Mouse (Mus musculus) adrenal gland, adult 2 months (tissue): ENCODE data around the gene Nkx1-1. TPM values are rescaled to one million over a fixed set of nuclear protein-coding genes. Genes with fewer than 3 reads are reported as not detected.

Experiments
- DNase-seq: peaks from one replicate; pipeline ENCODE4 v3.0.0; 2021
- polyA plus RNA-seq: library from polyadenylated mRNA; depleted of rRNA; stranded (reverse); fragments of >200 nt; gene quantifications from 2 replicates; pipeline ENCODE4 v1.2.3, GENCODE M21; 2012; rRNA removed
- total RNA-seq, 2 experiments: library from RNA; stranded (reverse); gene quantifications; 2 replicates each; pipeline ENCODE4 v1.2.3; 2021

Nkx1-1 gene
- total and polyA plus RNA-seq, 3 experiments = not detected

DNA sequence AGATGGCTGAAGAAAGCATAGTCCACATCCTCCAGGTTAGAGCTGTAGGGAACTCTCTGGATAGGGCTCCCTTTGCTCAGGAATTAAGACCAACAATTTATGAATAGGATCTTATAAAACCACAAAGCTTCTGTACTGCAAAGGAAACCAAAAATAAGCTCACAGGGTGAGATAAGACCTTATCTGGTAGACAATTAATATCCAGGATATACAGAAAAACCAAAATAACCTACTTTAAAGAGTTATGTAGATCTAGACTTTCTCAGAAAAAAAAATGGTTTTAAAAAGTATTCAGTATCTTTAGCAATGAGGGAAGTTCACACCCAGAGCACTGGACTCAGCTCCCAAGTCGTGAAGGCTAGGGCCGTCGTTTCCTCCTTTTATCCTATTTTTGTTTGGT is 13.5 kb downstream of the Nkx1-1 start:
- no peak for DNase-seq

DNA sequence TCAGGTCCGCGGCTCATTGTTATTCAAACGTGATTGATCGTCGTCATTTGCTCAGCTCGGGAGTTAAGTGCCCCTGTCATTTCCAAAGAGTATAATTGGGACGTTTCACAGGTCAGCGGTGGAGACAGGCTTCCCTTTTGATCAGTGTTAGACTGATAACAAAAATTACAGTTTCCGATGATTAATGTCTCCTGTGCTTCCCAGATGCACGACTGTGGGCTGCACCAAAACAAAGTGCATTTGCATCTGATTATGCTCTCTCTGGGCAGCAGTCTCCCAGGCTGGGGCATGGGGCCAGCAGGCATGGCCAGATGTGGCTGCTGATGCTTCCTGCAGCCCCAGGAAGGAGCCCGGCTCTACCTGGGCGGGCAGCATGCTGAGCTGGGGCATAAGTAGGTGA is 33.0 kb downstream of the Nkx1-1 start:
- no peak for DNase-seq

DNA sequence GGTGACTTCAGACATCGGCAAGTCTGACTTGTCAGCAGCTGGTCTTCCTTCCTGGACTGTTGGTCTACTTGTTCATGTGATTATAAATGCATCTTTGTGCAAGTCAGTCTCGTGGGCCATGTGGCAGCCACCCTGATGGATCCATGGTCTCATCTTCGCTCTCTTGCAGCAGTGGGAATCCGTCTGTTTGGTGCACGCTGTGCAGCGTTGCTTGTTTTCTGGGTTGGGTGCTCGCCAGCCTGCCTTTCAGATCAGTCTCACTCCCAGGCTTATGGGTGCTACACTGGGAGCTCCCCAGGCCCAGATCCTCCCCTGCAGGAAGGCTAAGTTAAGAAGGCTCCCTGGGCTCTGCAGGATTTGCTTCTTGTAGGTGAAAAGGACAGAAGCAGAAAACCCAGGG is 36.9 kb downstream of the Nkx1-1 start:
- no peak for DNase-seq

DNA sequence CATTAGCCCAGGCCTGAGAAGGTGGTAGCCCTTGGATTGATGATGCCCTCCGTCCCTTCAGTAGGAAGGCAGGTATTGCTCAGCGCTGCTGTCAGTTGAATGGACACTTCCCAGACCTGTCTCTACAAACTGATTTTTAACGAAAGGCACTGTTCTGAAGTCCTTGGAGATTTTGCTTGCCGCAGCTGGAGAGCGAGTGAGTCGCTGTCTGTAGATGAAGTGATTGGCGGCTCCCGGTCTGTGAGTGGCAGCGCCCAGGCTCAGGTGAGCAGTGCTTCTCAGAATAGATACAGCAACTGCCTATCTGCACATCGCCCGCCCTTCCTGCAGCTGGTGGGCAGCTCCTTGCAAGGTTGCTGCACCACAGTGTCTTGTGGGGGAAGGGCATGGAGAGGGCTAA is 38.1 kb downstream of the Nkx1-1 start:
- DNase-seq = no peak

DNA sequence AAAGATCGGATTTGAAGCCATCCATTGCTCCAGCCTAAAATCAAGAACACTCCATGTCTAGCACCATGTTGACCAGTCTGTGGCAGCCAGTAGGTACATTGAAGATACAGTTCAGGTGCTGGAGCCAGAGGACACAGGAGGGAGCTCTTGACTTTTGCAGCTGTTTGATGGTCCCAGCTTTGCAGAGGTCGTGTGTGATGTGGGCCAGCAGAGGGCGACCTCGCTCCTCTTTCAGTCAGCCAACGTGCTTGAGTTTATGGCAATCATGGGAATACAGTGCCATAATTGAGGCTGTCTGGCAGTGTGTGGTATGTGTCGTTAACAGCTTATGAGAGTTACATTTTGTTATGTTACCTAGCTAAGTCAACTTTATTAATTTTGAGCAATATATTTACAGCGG is 40.0 kb downstream of the Nkx1-1 start:
- DNase-seq = peak; percentile 79

DNA sequence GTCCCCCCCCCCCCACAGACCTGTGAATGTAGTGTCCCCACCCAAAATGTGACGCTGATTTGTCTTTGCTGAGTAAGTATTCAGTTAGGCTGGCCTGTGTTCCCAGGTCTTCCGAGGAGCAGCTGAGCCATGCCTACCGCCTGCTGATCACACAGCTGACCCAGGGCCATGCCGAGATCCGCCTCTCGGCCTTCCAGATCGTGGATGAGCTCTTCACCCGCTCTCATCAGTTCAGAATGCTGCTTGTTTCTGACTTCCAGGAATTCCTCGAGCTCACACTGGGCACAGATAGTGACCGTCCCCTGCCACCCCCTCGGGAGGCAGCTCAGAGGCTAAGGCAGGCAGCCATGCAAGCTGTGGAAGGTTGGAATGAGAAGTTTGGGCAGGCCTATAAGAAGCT is 46.2 kb downstream of the Nkx1-1 start:
- no peak for DNase-seq

Other genes starting within 250 kb of the Nkx1-1 start
- 1 to 10 TPM; 1.2 to 2.5 TPM for gene Spon2, start 215.5 kb downstream of the Nkx1-1 start, total RNA-seq
- 2.6 and 2.8 TPM in 2 replicates for gene Spon2, start 215.5 kb downstream of the Nkx1-1 start, polyA plus RNA-seq
- 100 to 1,000 TPM; 206 to 228 TPM for gene Ctbp1, start 159.0 kb downstream of the Nkx1-1 start, total RNA-seq
- gene Ctbp1, start 159.0 kb downstream of the Nkx1-1 start, polyA plus RNA-seq = 447 and 508 TPM in 2 replicates
- gene Maea, start 98.5 kb downstream of the Nkx1-1 start, total RNA-seq = 100 to 1,000 TPM; 115 to 128 TPM
- gene Maea, start 98.5 kb downstream of the Nkx1-1 start, polyA plus RNA-seq = 99.0 and 107 TPM in 2 replicates
- 1 to 10 TPM; 6.3 to 6.9 TPM for gene Uvssa, start 55.4 kb downstream of the Nkx1-1 start, total RNA-seq
- 3.5 and 3.6 TPM in 2 replicates for gene Uvssa, start 55.4 kb downstream of the Nkx1-1 start, polyA plus RNA-seq
- 10 to 100 TPM; 26.1 to 28.5 TPM for gene Fam53a, start 195.7 kb upstream of the Nkx1-1 start, total RNA-seq
- 74.4 and 97.8 TPM in 2 replicates for gene Fam53a, start 195.7 kb upstream of the Nkx1-1 start, polyA plus RNA-seq
- under 1 TPM; 0.26 to 0.69 TPM for gene Gm9903, start 195.9 kb upstream of the Nkx1-1 start, total RNA-seq
- gene Gm9903, start 195.9 kb upstream of the Nkx1-1 start, polyA plus RNA-seq = 0.09 and 0.15 TPM in 2 replicates
- gene Slbp, start 218.6 kb upstream of the Nkx1-1 start, total RNA-seq = 10 to 100 TPM; 29.4 to 37.7 TPM
- gene Slbp, start 218.6 kb upstream of the Nkx1-1 start, polyA plus RNA-seq = 17.8 and 25.0 TPM in 2 replicates
- gene Tacc3, start 224.2 kb upstream of the Nkx1-1 start, total RNA-seq = 1 to 10 TPM; 4.4 to 5.4 TPM
- gene Tacc3, start 224.2 kb upstream of the Nkx1-1 start, polyA plus RNA-seq = 2.3 and 3.6 TPM in 2 replicates
- gene Tmem129, start 224.4 kb upstream of the Nkx1-1 start, total RNA-seq = 10 to 100 TPM; 27.5 to 31.0 TPM
- 80.4 and 90.5 TPM in 2 replicates for gene Tmem129, start 224.4 kb upstream of the Nkx1-1 start, polyA plus RNA-seq